Mouse (Mus musculus): ENCODE results near the gene Ppil6.

The Ppil6 gene

GRCm38 (mm10) chr10:41477278-41478181 lies 12.7 kb upstream of the Ppil6 start:
- DNase-seq (ENCODE audit: low spot score) = peak; percentile 47

DNA sequence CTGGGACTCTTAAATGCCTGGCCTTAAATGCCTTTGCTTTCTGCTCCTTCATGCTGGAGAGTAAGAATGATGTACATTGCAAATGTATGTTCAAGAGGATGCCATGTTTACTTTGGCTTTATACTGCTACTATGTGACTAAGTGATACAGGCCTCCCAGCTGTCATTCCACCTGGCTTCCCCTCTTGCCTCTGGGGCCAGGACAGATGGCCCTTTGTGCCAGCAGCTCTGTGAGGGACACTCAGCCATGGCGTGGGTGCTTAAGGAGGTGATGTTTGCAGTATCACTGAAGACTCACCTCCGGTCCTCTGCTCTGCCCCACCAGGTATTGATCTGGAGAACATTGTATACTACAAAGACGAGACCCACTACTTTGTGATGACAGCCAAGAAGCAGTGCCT lies 10.3 kb upstream of the Ppil6 start:
- DNase-seq (ENCODE audit: low spot score) = no peak

- no peak for DNase-seq (ENCODE audit: low spot score)
Measured at GRCm38 (mm10) chr10:41480938-41481880, 9.0 kb upstream of the Ppil6 start.

DNA sequence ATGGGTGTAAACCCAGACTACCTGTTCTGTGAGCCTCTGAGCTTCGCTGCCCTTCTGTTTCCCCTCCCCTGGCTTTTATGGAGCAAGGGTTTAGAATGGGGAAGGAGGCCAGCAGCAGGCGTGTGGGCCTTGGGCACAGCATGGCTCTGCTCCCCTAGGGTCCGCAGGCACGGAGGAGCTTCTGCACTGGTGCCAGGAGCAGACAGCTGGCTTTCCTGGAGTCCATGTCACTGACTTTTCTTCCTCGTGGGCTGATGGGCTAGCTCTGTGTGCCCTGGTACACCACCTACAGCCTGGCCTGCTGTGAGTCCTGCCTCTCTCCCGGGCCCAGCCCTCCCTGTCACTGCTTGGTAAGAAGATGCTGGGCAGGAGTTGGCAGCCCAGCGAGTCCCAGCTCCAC lies 7.8 kb upstream of the Ppil6 start:
- DNase-seq (ENCODE audit: low spot score) = no peak

DNA sequence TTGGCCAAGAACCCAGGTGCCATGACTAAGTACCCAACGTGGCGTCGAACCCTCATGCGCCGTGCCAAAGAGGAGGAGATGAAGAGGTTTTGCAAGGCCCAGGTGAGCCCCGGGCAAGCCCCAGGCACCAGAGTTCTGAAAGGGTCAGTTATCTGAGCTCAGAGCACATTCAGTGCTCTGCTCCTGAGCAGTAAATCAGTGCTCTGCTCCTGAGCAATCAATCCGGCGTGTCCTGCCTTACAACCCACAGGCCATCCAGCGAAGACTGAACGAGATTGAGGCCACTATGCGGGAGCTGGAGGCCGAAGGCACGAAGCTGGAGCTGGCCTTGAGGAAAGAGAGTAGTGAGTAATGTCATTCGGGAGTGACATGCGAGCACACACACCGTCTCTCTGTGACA lies 4.5 kb upstream of the Ppil6 start:
- DNase-seq (ENCODE audit: low spot score) = no peak

- no peak for DNase-seq (ENCODE audit: low spot score)
Measured at GRCm38 (mm10) chr10:41486506-41487170, 3.6 kb upstream of the Ppil6 start.

- DNase-seq (ENCODE audit: low spot score) = no peak
Measured at GRCm38 (mm10) chr10:41488877-41489276, 1.4 kb upstream of the Ppil6 start.

GRCm38 (mm10) chr10:41489294-41489693 lies 945 bp upstream of the Ppil6 start:
- DNase-seq (ENCODE audit: low spot score) = no peak

- DNase-seq (ENCODE audit: low spot score) = no peak
Measured at GRCm38 (mm10) chr10:41490518-41490873, 257 bp downstream of the Ppil6 start.

GRCm38 (mm10) chr10:41491111-41491510 lies 872 bp downstream of the Ppil6 start:
- DNase-seq (ENCODE audit: low spot score) = no peak

DNA sequence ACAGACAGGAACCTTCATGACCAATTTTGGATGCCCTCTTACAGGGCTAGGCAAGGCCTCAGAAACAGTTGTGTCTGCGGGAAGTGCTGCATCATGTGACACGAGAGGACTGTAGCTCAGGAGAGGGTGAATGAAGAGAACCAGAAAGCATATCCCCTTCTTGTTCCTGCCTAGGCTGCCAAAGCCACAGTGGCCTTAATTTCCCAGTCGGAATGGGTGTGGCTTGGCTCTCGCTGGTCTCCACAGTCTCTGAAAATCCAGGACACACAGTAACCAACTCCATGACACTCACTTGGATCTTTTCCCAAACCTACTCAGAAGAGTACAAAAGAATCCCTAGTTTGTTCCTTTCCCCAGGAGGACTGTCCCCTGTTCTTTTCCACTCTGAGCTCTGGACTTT lies 10.7 kb downstream of the Ppil6 start:
- no peak for DNase-seq (ENCODE audit: low spot score)

DNA sequence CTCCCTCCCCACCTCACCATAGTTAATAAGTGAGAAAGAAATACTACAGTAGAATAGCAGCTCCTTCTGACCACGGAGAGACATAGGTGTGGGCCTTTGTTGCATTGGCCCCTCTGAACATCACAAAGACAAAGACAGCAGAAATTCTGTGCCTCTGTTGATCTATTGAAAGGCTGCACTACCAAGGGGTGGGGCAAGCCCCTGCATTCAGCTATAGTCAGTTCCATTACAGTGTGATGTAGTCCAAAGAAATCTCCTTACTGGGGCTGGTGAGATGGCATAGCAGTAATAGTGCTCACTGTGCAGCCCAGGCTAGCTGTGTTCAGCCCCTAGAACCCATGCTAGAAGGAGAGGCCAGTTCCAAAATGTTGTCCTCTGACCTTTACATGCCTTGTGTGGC lies 14.8 kb downstream of the Ppil6 start:
- no peak for DNase-seq (ENCODE audit: low spot score)

- DNase-seq (ENCODE audit: low spot score) = peak; percentile 38
Measured at GRCm38 (mm10) chr10:41505446-41505845, 15.2 kb downstream of the Ppil6 start.

GRCm38 (mm10) chr10:41509160-41509559 lies 18.9 kb downstream of the Ppil6 start:
- DNase-seq (ENCODE audit: low spot score) = no peak

DNA sequence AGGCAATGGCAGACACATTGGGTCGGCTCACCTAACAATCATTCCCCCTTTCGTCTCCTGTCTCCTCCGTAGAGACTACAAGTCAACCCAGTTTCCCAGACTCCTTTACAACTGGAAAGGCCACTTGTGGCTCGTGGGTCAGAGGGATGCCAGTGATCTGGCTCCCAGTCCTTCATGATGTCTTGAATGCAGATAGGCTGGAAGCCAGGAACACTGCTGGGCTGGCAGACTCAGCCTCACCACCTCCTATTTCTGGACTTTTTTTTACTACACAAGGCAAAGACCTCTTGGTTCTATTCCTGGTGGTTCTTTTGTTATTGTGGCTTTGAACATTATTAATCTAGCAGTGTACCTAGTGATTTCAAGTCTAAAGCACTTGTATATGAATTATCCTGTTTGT lies 24.1 kb downstream of the Ppil6 start:
- DNase-seq (ENCODE audit: low spot score) = no peak

DNA sequence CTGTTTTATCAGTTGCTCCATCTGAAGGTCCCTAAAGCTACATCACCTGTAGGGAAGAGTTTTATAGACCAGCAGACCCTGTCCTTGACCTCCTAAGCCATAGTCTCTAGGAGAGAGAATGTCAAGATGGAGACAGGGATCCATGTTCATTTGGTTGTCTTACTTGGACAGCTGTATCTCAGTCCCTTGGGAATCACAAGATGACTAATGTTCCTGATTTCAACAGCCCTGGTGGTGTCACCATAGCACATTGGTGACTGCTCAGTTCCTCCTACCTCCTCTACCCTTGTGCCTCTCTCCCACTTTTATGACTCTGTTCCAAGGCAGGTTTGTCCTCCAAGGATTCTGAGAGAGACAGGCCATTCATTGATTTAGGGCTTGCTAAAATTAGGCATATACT lies 24.7 kb downstream of the Ppil6 start:
- no peak for DNase-seq (ENCODE audit: low spot score)

DNA sequence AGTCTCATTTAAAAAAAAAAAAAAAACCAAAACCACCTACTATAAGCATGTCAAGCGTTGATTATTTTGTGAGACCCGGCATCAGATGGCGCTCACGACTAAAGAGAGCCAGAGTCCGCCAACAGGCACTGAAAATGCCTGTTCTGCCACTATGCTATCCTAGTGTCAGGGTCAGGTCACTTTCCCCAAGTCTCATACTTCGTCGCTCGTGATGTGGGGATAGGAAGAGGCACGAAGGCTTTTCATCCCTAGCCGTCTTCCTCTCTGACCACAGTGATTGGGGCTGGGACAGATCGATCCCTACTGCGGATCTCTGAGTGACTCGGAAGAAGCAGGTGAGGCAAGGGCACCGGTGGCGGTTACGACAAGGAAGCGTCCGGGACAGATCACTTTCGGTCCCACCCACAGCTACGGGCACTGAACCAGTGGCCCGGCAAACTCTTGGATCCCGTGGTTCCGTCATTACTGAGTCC lies 28.3 kb downstream of the Ppil6 start:
- peak; percentile 70 for DNase-seq (ENCODE audit: low spot score)

DNA sequence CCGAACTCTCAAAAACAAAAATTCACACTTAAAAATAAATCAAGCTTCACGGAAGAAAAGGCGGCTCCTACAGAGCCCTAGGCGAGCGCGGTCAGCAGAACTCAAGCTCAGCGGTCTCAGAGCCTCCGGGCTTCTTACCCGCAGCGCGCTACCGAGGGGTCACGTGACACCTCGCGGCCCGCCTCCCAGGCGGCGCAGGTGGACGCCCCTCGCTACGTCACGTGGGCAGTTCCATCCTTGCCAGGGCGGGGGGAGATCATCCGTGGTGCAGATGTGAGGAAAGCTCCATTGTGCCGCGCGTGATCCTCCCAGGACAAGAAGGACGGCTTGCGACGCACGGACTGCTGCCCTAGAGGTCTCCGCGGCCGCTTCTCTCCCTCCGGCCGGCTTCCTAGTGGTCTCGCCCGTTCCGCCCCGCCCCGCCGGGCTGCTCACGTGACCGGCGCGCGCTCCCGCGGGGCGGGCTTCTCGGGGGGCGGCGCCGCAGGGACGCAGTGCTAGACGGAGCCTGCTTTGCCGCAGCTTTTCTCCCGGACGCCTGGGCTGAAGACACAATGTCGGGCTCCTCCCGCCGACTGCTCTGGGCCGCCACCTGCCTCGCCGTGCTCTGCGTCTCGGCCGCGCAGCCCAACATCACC lies 28.9 kb downstream of the Ppil6 start, which contains the start of gene Cd164:
Gene Cd164 (plus strand): TSS at position 434 of the 638 bp plus-strand sequence.
- DNase-seq (ENCODE audit: low spot score) = peak; percentile 93

DNA sequence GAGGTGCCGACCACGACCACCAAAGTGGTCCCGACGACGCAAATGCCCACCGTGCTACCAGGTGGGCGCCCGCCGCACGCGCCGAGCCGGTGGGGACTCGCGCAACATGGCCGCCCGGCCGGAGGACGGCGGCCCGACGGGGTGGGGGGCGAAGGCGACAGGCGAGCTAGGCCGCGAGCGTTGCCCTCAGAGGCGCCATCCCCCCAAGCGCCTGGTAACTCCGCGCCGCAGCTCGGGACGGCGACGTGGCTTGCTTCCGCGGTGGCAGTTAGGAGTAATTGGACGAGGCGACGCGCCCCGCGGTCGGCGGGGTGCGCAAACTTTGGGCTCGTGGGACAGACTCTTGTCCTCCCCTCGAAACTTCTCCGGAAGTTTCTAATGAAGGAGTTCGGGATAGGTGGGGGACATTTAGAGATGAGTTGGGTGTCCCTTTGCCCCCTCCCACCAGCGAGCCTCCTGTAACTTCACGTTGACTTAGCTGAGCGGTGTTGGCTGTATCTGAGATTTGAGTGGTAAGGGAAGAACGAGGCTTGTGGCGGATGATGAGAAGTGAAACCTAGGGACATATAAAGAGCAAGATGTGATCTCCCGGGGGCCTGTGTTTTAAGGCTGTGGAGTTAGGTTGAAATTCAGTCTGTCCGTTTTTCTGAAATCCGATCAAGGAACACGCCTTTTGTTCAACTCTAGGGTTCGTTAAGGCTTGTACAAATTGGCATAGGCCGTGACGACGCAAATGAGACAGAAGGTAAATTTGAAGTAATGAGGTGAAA lies 29.6 kb downstream of the Ppil6 start:
- DNase-seq (ENCODE audit: low spot score) = no peak

GRCm38 (mm10) chr10:41520410-41520673 lies 30.1 kb downstream of the Ppil6 start:
- no peak for DNase-seq (ENCODE audit: low spot score)

DNA sequence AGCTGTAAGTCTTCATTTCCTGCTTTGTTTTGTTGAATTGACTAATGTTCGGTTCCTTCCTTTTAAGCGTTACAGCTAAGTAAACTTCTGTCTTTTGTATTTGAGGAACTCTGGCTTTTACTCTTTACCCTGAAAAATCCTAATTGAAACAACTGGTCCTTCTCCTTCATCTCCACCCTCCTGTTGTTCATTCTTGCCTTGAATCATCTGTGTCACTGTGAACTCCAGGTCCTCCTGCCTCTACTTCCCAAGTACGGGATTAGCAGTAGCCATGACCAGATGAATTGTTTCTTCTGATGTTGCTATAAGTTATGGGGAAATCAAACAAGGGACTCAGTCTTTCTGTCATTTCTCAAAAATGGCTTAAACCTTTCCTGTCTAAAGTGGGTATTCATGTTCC lies 33.1 kb downstream of the Ppil6 start:
- no peak for DNase-seq (ENCODE audit: low spot score)
